Mouse (Mus musculus) urinary bladder, postnatal 4 days (tissue): ENCODE data around the gene Cnpy2.
A peak's percentile ranks its signal among the peaks of the same experiment; 100 is the strongest.
"Not testable (repeated sequence)": the region's sequence is repeated elsewhere in the genome, so short reads cannot be mapped to it uniquely, and the experiment has no call there.

Source experiments
- DNase-seq, 2 experiments: peaks; one replicate each; pipeline ENCODE4 v3.0.0; 2021 to 2022; ENCODE audit warnings: low spot score in 2 of 2

The Cnpy2 gene

DNA sequence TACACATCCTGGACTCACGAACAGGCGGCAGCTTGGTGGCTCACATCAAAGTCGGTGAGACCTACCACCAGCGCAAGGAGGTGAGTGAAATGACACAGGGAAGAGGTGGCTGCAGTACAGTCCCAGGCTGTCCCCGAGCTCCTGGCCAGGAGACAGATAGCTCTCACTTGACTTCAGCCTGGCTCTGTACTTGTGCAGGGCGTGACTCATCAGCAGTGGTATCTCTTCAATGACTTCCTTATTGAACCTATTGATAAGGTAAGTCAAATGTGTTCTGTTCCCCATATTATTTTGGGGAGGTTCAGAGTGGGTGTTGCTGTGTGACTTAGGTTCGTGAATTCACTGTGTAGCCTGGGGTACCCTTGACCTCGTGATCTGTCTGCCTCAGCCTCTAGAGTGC is 6.7 kb upstream of the Cnpy2 start:
- DNase-seq: no peak

DNA sequence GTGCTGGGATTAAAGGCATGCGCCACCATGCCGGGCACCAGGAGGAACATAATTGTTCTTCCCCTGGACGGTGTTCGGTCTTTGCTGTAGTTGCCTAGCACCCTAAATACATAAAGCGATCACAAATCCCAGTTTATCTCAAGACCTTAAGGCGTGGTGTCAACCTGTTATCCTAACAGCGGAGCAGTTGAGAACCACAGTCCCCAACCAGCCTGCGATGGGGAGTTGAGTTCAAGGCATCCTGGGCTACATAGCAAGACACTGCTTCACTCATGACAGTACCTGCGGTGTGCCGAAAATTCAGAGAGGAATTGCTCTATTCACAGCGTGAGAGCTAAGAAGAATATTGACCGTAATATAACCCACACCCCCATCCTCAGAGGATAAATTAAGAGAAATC is 618 bp upstream of the Cnpy2 start:
- DNase-seq: no peak

DNA sequence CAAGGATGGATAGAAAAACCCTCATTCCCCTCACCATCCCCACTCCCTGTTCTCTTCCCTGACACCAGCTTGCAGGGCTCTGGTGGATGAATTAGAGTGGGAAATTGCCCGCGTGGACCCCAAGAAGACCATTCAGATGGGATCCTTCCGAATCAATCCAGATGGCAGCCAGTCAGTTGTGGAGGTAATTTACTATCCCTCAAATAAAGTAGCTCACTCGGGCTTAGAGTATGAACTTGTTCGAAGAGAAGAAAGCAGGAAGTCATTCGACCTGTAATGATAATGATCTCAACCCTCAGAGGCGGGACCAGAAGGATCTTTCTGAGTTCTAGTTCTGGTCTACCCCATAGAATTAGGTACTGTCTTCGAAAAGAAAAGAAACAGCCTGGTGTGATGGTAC is 1.3 kb downstream of the Cnpy2 start:
- no peak for DNase-seq

DNA sequence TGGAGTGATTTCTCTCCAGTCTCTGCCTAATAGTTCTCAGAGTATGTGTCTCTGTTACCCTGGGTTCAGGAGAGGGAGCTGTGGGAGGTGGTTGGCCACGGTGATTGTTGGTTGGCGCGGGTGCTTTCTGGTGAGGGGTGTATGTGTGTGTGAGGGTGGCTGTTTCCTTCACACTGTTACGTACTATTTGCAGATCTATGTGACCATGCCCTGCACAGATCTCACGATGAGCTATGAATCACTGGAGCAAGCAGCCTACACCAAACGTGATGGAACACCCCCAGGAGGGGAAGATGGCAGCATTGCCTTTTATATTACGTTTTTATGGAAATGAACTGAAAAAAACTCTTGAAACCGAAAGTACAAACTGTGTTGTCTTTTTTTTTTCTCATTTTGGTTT is 4.6 kb downstream of the Cnpy2 start:
- no peak for DNase-seq

DNA sequence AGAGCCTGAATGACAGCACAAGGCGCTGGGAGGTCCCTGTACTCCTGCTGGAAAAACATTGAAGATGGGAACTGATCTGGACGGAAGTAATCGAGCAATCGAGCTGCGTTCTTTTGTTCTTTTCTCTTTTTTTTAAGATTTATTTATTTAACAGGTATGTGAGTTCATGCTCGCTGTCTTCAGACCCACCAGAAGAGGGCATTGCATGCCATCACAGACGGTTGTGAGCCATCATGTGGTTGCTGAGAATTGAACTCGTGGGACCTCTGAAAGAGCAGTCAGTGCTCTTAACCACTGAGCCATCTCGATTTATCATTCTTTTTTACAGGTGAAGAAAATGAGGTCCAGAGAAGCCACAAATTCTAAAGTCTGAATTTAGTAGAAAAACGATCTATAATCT is 5.4 kb downstream of the Cnpy2 start:
- no peak for DNase-seq

DNA sequence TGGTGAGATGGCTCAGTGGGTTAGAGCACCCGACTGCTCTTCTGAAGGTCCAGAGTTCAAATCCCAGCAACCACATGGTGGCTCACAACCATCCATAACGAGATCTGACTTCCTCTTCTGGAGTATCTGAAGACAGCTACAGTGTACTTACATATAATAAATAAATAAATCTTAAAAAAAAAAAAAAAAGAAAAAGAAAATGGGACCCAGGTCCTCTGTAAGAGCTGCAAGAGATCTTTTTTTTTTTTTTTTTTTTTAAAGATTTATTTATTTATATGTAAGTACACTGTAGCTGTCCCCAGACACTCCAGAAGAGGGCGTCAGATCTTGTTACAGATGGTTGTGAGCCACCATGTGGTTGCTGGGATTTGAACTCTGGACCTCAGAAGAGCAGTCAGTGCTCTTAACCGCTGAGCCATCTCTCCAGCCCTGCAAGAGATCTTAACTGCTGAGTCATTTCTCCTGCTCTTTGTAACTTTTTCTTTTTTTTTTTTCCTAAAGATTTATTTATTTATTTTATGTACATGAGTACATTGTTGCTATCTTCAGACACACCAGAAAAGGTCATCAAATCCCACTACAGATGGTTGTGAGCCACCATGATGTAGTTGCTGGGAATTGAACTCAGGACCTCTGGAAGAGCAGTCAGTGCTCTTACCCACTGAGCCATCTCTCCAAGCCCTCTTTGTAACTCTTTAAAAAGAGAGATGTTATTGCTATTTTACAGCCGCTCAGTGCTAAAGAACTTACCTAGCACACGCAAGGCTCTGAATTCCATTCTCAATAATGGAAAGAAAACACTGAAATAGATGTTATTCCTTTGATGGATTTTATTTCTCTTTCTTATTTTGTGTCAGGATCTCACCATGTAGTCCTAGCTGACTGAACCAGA is 10.3 kb downstream of the Cnpy2 start:
- DNase-seq: not testable (repeated sequence)

DNA sequence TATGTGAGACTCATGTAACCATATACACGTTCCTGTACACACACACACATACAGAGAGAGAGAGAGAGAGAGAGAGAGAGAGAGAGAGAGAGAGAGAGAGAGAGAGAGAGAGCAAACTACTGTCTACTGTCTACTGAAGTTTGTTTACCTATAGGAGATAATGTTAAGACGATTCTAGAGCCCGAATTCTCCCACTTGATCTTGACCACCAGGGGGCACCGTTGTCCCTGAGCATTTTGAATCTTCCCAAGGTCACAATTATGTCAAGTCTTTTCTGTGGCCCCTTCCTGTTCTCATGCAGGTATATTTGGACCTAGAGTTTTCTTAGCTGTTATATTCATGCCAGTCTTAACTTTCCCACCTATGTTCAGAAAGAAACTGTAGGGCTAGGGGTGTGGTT is 13.3 kb downstream of the Cnpy2 start:
- peak in 1 of 2 experiments; percentile 78 for DNase-seq

DNA sequence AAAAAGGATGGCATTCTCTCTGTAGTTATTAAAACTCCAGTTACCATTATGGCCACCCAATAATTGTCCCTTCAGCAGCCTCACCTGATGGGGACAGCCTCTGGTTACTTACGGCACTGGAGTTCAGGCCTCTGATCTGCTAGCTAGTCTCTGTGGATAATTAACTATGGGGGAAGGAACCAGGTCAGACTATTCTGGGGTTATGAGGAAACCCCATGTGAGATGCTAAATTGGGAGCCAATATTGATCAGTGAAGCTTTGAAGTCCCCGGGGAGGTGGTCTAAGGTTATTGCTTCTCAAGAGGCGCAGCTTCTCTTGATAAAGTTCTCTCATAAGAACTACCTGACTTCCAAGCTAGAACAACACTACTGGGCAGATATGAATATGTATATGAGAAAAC is 13.9 kb downstream of the Cnpy2 start:
- DNase-seq: no peak

DNA sequence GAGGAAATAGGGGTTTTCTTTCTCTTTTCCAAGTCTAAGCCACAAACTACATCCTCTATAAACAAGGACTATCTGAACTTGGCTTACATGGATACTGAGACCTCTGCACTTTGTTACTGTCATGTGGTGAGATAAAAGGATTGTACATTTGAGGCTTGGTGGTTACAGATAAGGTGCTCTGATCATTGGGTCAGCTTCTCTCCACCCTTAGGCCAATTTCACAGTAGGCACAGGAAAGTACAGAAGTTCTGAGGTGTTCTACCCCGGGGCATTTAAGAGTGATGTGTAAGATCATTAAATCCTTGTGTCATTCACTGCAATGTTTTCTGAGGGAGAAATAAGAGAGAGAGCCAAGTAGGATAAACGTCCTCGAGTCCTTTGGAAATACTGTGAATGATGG is 14.3 kb downstream of the Cnpy2 start:
- DNase-seq: no peak

DNA sequence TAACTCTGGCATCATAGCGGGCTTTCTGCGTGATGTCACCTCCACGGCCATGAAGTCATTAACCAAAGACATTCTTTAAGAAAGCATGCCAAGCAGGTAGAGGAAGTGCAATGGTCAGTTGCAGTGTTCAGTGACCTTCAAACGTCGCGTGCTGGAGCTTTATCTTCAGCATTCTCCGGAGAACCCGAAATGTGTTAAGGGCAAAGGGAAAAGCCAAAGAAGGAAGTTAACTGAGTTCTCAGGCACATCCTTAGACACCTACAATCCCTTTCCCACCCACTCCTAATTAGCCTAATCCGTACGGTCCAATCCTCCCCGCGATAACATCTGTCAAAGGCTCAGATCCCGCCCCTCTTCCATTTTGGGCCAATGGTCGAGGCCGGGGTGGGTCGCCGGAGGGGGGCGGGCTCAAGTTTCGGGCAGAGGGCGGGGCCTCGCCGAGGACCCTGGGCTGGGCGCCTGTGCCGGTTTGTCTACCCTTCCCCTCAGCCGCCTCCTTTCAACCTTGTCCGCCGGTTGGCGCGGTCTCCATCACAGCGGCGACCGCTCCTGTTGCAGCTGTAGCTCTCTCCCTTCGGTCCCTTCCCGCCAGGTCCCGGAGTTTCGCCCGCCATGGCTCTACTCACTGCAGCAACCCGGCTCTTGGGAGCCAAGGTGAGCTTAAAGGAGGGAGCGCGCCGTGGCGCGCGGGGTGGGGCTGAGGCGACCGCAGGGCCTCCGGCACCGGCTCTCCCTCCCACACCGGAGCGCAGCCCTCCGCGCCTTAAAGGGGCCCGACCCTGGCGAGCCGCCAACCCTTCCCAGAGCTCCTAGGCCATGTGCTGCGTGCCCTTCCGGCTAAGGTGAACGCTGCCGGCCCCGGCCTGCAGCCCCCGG is 15.3 kb downstream of the Cnpy2 start, which contains the start of gene Cs:
TSS of gene Cs (plus strand) at position 429 of the 876 bp plus-strand sequence.
- DNase-seq: peak; percentile 96 to 97

DNA sequence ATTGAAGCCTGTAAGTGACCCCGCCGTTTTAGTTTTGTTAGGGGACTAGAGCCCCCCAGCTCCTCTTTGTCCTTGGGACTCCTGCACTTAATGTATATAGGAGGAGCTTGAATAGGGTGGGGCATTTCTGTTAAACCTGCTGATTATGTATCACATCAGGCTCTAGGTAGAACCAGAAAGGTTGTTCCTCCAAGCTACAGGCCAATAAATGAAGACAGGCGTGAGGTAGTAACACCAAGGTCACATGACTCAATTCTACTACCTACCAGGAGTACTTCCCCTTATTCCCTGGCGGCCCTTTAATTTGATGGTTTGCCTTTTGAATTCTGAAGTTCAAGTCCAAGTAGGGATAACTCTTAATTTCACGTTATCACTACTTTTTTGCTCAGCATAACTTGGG is 16.2 kb downstream of the Cnpy2 start:
- DNase-seq: no peak

DNA sequence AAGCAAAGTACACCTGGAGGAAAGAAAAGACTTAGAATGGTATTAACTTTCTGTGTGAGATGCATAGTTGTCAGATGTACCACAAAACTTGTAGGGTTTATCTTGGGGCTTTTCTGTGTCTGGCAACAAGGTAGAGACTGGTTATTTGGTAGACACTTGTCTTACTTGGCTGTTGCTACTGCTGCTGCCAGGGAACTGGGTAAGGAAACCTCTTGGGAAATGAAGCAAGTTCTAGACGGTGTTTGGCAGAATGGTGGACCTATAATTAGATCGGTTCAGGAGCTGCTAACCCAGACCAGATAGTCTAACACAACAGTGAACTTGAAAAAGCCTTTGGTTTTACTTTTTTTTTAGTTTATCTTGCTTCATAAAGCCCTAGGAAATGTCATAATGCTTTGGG is 16.7 kb downstream of the Cnpy2 start:
- no peak for DNase-seq

DNA sequence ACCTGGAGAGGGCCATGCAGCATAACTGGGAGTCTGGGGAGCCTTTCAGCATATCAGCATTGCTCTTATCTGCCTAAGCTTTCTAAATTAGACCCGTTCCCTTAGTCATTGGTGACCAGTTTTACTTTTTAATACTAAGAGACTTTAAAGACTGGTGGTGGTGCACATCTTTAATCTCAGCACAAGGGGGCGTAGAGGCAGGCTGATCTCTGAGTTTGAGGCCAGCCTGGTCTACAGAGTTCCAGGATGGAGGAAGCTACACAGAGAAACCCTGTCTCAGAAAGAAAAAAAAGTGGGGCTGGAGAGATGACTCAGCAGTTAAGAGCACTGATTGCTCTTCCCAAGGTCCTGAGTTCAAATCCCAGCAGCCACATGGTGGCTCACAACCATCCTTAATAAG is 18.0 kb downstream of the Cnpy2 start:
- no peak for DNase-seq

DNA sequence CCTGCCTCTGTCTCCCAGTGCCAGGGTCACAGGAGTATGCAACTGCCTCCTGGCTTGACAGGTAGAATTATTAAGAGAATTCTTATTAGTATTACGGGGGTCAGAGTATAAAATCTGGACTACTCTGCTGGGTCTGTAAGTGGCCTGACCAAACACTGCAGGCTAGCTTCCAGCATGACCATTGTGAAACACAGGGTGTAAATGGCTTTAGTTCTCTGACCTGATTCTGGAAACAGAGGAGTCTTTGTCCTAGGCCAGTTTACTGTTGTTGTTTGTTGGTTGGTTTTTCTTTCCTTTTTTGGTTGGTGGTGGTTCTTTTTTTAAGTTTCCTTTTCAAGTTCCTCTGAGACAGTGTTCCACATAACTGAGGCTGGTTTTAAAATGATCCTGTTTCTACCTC is 21.2 kb downstream of the Cnpy2 start:
- DNase-seq: no peak

DNA sequence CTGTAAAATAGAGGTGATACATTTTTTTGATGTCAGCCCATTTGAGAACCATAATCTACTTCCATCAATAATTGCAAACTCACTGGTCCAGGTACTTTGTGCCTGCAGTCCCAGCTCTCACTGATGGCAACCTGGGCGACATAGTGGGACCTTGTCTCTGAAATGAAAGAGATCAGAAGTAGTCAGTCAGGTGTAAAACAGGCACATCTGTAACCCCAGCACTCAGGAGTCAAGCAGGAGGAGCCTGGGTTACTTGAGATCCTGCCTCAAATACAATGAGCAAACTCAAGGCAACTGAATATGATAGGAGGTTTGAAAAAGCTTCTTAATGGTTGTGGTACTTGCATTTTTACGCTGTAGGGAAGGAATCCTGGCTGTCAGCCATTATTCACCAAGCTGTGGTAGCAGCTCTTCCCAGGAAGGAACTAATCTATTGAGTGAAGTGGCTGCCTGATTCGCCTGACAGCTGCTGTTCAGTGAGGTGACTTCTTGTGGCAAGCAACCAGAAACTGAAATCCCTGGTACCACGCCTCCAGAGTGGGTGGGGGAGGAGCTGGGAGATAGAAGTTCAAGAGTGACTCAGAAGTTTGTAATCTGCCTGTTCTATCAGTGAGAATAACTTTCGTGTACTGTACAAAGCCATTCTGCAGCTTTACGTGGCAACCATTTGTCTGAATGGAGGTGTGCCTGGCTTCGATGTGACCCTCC is 22.5 kb downstream of the Cnpy2 start:
- peak; percentile 46 to 66 for DNase-seq

DNA sequence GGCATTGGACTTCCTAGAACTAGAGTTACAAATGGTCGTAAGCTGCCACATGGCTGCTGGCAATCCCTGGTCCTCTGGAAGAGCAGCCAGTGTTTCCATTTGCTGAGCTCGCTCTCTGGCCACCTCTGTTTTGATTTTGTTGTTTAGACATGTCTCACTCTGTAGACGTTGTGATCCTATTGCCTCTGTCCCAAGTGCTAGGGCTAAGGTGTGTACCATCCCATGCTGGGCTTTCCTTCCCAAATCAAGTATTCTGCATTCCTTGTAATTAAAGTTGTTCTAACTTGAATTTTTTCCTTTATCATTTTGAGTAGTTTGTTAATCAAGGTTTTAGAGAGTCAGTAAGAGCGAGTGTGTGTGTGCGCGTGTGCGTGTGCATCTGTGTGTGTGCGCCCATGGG is 25.3 kb downstream of the Cnpy2 start:
- DNase-seq: no peak

DNA sequence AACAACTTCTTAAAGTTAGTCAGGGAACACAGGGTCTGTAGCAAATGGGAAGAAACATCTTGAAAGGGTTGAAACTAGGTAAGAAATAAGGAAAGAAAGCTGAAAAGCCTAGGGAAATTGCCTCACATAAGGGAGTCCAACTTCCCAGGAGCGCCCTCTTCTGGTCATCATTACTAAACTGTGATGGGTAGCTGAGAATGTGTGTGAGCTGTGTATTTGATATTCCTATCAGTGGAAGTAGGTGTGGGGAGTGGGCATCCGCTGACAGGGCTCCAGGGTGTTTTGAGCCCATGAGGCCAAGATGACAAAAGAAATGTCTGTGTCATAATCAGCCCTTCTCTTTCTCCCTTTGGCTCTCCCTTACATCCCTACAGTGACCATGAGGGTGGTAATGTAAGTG is 36.5 kb downstream of the Cnpy2 start:
- DNase-seq: no peak

DNA sequence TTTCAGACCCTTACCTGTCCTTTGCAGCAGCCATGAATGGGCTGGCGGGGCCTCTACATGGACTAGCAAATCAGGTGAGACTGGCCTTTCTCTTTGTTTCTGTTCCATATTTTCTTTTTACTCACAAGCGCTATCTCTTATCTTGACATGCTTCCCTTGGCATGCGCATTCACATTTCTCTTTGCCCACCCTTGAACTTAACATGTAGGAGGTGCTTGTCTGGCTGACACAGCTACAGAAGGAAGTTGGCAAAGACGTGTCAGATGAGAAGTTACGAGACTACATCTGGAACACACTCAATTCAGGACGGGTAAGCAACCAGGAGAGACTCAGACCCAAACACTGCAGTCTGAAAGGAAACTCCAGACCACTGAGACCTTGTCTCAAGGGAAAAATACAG is 37.0 kb downstream of the Cnpy2 start:
- DNase-seq: no peak

DNA sequence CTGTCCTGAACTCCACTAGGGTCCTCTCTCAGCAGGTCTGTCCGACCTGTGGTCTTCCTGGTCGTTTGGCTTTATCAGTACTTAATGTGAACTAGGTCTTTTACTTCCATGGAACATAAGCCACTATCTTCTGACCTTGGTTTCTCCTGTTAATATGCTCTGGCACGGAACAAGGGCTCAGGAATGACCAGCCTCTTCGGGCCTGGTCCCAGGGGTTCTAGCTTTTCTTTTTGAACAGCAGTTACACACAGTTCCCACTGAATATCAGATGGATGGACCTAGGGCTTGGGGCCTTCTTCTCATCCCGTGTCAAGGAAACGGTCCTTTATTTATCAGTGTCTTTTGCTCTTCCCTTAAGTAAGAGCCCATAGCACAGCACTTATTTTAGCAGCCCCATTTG is 39.6 kb downstream of the Cnpy2 start:
- no peak for DNase-seq

DNA sequence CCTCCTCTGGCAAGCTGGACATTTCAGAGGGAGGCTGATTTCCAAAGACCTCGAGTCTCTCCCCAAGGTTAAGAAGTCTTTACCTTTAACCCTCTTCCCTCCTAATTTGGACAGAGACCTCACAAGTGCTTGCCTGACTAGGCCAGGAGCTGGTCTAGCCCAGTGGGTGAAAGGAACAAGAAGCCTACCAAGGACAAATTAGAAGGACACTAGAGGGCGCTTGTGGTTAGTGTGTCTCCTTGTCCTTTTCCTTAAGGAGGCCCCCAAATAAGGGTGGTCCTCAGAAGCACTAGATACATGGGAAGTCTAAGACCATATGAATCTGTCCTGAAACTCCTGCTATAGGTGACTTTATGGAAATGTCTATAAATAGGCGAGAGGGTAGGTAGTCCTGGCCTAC is 40.3 kb downstream of the Cnpy2 start:
- DNase-seq: no peak

DNA sequence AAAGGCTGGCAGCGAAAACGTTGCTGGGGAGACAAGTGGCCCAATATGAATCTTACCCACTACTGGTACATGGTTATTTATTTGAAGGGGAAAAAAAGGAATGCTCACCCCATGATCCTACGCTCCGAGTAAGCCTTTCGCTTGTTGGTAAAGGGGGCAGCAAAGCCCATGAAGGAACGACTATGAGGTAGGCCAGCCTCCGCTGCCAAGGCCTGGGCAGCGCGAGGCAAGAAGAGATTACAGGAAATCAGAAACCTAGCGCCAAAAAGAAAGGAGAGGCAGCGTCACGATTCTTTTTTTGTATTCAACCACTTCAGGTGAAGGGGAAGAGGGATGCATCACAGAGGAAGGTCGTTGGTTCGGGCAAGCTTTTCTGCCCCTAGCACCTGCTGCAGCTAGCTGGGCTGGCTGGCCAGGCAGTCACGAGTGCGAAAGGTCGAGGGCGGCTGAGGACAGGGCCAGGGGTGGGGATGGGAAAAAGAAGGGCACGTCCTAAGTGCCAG is 45.7 kb downstream of the Cnpy2 start:
- DNase-seq: no peak
